Mouse (Mus musculus) right cerebral cortex, postnatal 25 days (tissue): ENCODE data around the gene Pphln1.
"Not testable (repeated sequence)": the region's sequence is repeated elsewhere in the genome, so short reads cannot be mapped to it uniquely, and the experiment has no call there.

Experiments
- DNase-seq: peaks from one replicate; pipeline ENCODE4 v3.0.0; 2022

Pphln1 gene

DNA sequence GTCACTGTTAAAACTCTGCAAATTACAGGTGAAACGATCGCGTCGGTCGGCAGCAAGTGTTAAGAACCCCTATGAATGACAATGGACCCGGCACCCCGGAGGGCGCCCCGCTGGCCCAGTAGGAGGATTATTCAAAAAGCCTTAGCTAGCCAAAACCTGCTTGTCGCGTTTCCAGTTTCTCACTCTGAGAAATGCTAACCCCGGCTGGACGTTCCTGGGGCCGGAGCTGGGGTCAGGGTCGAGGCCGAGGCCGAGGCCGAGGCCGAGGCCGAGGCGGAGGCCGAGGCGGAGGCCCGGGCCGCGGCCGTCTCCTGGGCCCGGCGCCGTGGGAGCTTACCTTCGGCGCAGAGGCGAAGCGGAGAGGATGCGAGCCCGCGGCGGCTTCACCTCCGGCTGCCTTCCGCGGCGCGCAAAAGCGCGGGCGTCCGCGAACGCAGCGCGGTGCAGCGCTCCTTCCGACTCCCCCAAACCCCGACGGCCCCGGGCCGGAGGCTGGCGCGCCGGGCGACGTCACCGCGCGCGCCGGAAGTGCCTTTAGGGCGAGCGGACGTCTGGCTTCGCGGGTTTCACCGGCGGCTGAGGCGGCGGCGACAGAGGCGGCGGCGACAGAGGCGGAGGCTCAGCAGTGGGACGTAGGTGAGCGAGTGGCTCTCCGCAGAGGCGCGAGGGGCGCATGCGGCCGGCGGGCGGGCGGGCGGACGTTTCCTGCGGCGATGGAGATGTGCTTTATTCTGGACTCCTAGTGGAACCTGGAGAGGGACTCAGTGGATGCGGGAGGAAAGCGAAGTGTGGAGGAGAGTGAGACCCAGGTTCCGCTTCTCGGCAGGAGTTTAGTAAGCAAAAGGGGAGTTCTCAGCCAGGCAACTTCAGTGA is at the start of gene Pphln1, which contains the start of gene Zcrb1:
Pphln1 (plus strand) TSS at position 525 of the 873 bp plus-strand sequence.
Zcrb1 (minus strand) TSS at position 509 of the 873 bp plus-strand sequence.
- peak; percentile 90 for DNase-seq

DNA sequence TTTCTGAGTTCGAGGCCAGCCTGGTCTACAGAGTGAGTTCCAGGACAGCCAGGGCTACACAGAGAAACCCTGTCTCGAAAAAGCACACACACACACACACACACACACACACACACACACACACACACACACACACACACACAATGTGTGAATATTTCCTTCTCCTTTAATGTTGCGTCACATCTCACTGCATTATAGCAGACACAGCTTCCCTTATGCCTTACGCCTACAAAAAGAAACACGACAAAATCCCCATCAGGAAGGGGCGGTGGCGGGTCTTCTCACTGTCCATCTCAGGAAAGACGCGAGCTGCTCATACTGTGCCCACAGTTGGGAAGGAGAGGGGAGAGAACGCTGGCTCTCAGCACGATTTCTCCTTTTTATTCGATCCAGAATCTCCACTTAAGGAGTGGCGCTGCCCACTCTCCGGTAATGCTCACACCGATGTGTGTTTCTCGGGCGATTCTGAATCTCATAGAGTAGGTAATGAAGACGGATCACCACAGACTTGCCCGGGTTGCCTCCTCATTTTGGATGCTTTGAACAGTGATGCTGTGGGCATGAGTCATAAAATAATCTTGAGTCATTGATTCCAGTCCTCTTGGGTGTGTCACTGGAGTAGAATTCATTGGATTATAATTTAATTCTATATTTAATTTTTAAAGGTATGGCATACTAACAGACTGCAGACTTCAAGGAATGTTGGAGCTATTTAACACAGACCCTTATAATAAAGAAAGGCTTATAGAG is 39.6 kb upstream of the Pphln1 start:
- DNase-seq, result no peak

DNA sequence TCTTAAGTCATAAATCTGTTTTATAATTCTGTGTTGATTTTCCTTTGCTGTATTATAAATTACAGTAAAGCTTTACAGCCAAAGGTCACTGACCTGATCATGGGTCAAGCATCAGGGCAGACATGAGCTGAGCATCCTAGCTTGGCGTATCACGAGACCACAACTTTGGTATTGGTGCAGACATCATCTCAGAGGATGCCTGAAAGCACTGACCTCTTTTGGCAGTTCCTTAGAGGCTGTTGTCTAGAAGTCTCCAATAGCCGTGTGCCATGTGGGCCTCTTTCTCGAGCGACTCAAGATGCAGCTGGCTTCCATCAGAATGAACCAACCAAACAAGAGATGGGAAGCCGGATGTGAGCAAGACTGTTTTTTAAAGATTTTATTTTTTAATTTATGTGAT is 32.6 kb upstream of the Pphln1 start:
- no peak for DNase-seq

DNA sequence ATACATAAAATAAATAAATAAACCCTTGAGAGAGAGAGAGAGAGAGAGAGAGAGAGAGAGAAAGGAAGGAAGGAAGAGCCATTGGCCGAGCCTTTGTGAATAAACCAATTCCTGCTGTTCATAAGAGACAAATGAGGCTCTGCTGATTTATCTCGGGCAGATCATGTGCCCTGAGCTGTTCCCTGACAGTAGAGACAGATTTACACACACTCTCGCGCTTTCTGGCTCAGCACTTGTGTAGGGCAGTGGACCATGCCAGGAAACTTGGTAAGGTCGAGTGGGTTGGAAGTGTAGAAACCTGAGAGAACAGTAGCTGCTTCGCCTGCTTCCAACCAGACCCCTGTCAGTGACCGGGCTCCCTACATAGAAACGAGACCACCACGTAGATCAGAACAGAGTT is 29.6 kb upstream of the Pphln1 start:
- DNase-seq, result no peak

DNA sequence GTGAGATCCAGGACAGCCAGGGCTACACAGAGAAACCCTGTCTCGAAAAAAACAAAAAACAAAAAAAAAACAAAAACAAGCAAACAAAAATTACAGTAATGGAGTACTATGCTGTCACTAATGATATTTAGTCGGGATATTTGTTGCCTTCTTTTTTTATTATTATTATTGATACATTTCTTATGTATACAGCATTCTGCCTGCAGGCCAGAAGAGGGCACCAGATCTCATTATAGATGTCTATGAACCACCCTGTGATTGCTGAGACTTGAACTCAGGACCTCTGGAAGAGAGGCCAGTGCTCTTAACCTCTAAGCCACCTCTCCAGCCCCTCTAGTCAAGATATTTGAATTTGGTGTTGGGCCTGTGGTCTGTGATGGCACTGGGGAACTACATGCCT is 26.3 kb upstream of the Pphln1 start:
- no peak for DNase-seq

DNA sequence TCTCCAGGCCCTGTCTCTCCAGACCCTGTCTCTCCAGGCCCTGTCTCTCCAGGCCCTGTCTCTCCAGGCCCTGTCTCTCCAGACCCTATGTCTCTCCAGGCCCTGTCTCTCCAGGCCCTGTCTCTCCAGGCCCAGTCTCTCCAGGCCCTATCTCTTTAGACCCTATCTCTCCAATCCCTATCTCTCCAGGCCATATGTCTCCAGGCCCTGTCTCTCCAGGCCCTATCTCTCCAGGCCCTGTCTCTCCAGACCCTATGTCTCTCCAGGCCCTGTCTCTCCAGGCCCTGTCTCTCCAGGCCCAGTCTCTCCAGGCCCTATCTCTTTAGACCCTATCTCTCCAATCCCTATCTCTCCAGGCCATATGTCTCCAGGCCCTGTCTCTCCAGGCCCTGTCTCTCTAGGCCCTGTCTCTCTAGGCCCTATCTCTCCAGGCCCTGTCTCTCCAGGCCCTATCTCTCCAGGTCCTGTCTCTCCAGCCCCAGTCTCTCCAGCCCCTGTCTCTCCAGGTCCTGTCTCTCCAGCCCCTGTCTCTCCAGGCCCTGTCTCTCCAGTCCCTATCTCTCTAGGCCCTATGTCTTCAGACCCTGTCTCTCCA is 25.5 kb upstream of the Pphln1 start:
- DNase-seq, result not testable (repeated sequence)

DNA sequence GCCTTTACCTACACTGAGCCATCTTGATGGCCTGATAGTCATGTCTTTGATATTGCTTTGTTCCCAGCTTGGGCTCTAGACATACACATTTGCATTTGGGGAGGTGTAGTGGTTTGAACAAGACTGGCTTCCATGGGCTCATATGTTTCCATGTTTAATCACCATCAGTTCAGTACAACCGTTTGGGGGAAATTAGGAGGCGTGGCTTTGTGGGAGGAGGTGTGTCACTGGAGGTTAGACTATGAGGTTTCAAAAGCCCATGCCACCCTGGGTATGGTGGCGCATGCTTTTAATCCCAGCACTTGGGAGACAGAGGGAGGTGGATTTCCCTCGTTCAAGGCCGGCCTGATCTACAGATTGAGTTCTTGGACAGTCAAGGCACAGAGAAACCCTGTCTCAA is 22.5 kb upstream of the Pphln1 start:
- DNase-seq, result no peak

DNA sequence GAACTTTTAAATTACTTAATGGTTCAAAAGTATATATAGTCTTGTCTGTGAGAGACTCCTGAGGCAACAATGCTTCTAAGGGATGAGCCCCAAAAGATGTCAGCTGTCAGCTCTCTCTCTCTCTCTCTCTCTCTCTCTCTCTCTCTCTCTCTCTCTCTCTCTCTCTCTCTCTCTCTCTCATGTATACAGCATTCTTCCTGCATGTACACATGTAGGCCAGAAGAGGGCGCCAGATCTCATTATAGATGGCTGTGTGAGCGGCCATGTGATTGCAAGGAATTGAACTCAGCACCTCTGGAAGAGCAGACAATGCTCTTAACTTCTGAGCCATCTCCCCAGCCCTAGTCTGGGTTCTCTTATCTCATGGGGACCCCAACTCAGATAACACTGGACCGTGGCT is 19.0 kb upstream of the Pphln1 start:
- no peak for DNase-seq

DNA sequence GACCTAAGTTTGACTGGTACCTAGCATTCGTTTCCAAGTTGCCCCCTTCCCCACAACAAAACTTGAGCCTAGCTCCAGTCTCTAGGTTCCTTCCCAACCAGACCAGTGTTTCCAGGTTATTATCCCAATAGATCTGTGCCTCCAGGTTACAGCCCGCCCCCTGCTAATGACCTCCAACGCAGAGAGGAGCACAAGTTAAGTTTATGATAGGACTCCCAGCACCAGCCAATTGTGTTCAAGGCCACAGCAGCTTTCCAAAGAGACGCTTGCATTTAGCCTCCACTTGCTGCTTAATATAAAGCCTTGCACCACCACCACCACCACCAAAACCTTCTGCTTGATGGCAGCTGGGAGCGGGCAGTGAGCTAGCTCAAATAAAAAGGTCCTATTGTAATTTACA is 16.8 kb upstream of the Pphln1 start:
- DNase-seq, result no peak

DNA sequence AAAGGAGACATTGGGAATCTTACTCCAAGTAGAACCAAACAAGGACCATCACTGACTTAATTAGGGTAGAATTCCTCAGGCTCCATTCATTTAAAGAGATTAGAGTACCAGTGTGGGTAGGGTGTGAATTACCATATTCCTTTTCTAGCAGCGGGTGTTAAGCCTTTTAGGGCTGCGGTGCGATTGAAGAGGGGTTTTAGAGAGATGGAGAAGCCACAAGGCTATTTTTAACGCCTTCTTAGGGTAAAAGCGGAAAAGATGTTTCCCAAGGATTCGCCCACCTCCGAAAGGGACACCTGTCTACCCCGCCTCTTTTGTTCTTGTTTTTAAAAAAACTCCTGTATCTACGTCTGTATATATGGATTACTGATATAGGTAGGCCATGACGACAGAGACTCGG is 881 bp upstream of the Pphln1 start:
- DNase-seq, result peak; percentile 12

DNA sequence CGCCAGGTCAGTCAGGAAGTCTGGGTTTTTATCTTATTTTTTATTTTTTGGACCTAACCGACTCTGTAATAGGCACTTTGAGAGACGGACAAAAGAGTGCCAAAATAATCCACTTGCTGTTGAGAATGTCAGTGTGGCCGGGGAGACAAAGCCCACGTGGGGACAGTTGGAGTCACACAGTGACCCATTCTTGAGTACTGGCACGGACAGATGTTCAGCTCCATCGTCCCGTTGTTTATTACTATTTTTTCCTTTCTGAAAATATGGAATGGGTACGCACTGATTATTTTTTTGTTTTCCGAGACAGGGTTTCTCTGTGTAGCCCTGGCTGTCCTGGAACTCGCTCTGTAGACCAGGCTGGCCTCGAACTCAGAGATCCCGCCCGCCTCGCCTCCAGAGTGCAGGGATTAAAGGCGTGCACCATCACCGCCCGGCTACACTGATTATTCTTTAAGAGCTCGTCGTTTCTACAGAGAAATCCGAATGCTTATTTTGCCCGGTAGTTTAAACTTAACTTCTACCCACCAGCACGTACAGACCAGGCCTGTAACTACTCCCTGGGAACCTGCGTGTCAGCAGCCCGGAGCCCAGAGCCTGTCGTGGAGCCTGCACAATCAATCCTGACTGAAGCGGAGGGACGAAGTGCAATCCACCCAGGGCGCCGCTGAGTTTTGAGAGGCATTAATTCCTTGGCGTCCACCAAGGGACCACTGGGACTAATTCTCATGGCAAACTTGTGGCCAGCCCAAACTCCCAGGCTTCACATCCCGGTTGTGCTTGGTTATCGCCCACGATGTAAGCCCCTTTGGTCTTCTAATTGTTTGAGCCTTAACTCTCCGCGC is 770 bp downstream of the Pphln1 start:
- no peak for DNase-seq

DNA sequence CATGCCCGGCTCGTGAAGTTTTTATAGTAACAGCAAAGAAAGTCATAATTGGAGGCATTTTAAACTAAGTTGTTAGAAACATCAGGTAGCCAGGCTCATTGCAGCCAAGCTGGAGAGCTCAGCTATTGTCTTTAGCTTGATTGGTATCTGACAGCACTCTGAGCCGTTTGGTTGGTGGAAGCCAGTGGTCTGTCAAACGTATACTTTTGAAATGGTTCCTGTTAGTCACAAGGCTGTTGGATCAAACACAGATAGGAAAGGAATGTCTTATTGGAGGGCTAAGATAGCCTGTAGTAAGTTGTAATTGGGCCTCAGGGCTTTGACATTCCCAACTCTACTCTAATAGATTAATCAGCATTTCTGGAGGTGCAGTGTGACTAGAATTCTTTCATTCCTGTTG is 3.3 kb downstream of the Pphln1 start:
- no peak for DNase-seq

DNA sequence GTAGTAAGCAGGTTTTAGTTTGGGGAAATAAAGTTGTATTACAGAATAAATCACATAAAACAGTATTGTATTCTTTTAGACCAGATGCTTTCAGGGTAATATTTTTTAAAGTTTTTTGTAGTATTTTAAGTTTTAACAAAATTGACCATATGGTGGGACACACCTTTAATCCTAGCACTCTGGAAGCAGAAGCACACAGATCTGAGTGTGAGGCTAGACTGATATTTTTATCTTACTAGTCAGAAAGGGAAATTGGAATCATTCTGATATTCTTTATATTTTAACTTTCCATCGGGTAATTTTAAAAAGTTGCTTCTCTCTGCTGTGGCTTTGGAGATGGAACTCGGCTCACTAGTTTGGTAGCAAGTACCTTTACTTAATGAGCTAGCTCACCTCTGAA is 4.6 kb downstream of the Pphln1 start:
- no peak for DNase-seq

DNA sequence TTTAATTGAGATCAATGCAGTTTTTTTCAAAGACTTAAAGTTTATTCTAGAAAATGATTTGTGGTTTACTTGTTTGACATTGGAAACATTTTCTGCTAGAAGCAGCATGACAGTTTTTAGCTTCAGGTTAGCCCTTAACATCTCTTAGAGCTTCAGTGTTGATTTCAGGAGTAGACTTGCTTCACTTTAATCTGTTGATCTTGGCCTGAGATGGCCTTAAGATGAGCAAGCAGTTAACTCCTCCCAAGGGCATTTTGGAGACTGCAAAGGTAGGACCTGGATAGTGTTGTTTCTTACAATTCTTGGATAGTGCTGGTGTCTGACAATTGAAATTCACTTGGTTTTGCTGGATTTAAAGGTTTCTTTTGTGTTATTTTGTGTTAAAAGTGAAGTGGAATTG is 6.7 kb downstream of the Pphln1 start:
- no peak for DNase-seq

DNA sequence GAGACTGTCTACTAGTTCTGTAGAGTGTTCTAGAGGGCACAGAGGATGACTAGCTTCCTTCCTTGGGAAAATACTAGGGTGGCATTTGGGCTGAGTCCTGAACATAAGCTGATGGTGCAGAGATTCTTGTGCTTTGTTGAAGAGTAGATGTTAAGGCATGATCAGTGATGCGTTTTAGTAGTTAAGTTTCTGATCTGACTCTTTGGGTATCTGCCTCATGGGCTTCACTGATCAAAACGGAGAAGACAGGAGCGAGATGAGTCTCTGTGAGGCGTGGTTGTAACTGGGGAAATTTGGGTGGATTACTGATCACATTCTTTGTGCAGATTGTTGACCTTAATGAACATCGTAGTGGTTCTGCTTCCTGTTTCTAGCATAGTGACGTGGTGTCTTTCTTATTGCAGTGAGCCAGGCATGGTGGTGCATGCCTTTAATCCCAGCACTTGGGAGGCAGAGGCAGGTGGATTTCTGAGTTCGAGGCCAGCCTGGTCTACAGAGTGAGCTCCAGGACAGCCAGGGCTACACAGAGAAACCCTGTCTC is 7.4 kb downstream of the Pphln1 start:
- DNase-seq, result no peak

DNA sequence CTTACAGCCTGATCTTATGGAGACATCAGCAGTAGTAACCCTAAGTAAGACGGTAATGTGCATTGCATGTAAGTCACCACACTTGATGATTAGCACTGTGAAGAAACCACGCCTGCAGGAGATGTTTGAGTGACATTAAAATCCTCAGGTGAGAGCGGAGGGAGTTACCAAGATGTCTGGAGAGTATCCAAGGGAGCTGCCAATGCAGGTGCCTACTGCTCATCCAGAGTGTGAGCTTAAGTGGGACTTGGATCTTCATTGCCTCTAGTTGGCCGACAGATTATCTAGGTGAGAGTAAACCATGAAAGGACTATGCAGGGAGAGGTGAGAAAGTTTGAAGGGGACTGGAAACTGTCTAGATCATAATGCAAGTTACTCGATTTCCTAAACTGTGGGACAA is 8.3 kb downstream of the Pphln1 start:
- no peak for DNase-seq

DNA sequence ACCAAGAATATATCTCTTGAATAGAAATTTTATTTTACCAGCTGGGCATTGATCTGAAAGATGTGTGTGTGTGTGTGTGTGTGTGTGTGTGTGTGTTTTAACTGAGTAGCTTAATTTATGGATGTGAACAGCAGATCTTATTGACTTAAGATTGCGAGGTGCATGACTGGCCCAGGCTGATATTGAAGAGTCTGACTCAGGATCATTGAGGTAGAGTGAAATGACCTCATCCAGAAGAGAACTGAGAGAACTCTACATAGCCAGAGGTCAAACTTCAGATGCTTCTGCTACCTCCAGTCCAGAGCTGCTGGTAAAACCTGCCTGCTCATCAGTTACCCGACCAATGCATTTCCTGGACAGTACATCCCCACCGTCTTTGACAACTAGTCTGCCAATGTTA is 14.3 kb downstream of the Pphln1 start:
- no peak for DNase-seq

DNA sequence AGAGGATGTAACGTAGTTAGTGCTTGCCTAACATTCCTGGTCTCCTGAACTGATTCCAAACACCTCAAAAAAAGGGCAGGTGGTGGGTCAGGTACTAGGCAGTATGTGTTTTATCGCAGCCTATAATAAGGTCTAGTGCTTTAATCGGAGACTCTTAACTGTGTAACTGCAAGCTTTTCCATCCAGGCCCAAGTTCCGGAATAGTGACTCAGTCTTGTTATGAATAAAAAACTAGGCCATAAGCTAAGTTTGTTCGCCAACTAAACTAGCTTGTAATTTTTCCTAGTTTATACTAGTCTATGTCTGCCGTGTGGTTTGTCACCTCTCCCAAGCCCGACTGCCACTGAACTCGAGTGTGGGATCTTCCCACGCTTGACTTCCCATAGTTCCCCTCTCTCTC is 16.3 kb downstream of the Pphln1 start:
- DNase-seq, result no peak

DNA sequence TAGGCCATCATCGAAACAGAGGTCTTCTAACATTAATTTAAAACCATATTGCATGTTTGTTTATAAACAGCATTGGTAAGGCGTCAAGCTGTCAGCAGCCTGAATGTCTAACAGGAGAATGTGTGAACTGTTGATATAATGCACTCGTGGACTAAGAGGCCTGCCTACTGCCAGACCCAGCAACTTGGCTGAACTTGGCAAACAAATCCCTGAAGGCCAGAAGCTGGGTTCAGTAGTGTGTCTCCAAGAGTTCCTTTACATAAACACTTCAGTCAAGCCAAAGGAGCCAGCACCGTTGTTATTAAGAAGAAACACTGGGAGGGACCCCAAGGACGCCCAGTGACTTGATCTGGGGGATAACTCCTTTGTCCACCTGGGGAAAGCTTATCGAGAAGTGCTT is 18.1 kb downstream of the Pphln1 start:
- no peak for DNase-seq

DNA sequence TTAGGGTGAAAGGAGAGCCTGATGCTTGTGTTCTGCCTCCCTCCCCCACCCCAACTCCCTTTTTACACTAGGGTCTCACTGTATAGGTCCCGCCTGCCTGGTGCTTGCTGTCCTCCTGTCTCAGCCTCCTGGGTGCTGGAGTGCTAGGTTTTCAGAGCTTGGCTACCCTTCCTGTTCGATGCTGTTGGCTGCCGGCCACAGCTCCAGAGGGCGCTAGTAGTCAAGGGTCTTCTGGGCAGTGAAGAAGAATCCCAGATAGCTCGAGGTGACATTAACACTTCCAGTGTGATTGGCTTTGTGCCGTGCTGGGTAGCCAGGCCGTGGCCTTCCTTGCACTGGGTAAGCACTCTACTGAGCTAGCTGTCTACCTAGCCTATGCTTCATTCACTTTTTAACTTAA is 22.4 kb downstream of the Pphln1 start:
- DNase-seq, result no peak

DNA sequence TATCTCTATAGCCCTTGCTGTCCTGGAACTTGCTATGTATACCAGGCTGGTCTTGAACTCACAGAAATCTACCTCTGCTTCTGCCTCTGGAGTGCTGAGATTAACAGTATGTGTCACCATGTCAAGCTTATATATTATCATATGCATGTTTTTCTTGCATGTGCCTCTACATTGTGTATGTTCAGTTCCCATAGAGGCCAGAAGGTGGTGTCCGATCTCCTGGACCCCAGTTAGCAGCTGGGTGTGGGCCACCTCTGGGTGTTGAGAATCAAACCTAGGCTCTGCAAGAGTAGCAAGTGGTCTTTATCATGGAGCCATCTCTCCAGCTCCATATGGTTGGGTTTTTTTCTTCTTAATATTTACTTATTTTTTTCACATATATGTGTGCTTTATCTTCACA is 24.4 kb downstream of the Pphln1 start:
- DNase-seq, result no peak

DNA sequence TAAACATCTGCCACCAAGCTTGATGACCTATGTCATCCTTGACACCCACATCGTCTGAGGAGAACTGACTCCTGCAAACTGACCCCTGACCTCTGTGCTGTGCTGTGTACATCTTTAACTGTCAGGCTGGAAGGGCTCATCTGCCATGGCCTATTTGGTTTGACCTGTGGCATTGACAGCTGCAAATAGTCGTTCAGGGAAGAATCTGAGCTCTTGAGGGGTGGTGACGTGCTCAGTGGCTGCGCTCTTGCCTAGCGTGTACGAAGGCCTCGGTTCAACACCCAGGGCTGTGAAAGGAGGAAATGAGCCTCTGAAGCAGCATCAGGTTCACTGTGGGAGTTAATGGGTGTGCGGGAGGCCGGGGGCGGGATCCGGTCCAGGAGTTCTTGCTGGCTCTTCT is 35.7 kb downstream of the Pphln1 start:
- no peak for DNase-seq

DNA sequence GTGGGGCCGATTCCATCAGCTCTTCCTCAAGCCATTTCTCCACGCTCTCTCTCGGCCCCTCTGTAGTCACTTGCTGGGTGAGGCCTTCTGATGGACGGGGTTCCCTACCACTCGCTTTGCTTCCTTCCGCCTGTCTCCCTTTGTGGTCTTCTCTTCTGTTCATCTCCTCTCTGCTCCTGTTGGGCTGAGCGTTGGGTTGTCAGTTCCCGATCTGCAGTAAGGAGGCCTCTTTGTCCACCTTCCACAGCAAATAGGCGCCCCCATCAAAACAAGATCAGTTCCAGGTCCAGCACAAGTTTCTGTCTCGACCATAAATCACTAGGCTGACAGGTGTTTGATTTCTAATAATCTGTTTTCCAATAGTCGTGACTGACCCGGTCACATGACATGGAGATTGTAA is 37.8 kb downstream of the Pphln1 start:
- no peak for DNase-seq
